Mouse (Mus musculus): ENCODE measurements around the gene Bco2. TPM values are rescaled to one million over a fixed set of nuclear protein-coding genes. Genes with fewer than 3 reads are reported as not detected.
A peak's percentile ranks its signal among the peaks of the same experiment; 100 is the strongest.

Gene Bco2
- polyA plus RNA-seq, 2 experiments from 2014 or later, result 0.15 to 2.1 TPM

- ATAC-seq, result no peak
Observed at GRCm38 (mm10) chr9:50515462-50515861, 39.5 kb downstream of the Bco2 start.

- ATAC-seq, result no peak
Observed at GRCm38 (mm10) chr9:50507570-50507969, 47.4 kb downstream of the Bco2 start.

- no peak for ATAC-seq
Observed at GRCm38 (mm10) chr9:50505405-50505804, 49.6 kb downstream of the Bco2 start.

- no peak for ATAC-seq
Observed at GRCm38 (mm10) chr9:50502949-50503348, 52.0 kb downstream of the Bco2 start.

- ATAC-seq, result peak; percentile 87
Observed at GRCm38 (mm10) chr9:50500974-50501501, 53.9 kb downstream of the Bco2 start.

GRCm38 (mm10) chr9:50500467-50500973 lies 54.5 kb downstream of the Bco2 start:
- no peak for ATAC-seq

GRCm38 (mm10) chr9:50499781-50500180 lies 55.2 kb downstream of the Bco2 start:
- no peak for ATAC-seq

- peak; percentile 15 for ATAC-seq
Observed at GRCm38 (mm10) chr9:50498815-50499214, 56.2 kb downstream of the Bco2 start.

GRCm38 (mm10) chr9:50497536-50497935 lies 57.4 kb downstream of the Bco2 start:
- ATAC-seq, result no peak

GRCm38 (mm10) chr9:50497076-50497475 lies 57.9 kb downstream of the Bco2 start:
- no peak for ATAC-seq

GRCm38 (mm10) chr9:50496546-50496945 lies 58.4 kb downstream of the Bco2 start:
- ATAC-seq, result no peak

GRCm38 (mm10) chr9:50496151-50496505 lies 58.9 kb downstream of the Bco2 start:
- ATAC-seq, result no peak

- no peak for ATAC-seq
Observed at GRCm38 (mm10) chr9:50495405-50496150, 59.4 kb downstream of the Bco2 start.

- ATAC-seq, result no peak
Observed at GRCm38 (mm10) chr9:50494311-50494710, 60.7 kb downstream of the Bco2 start, which contains the start of gene Plet1. TSS of gene Plet1 (plus strand) at chr9:50494525.

GRCm38 (mm10) chr9:50493777-50494176 lies 61.2 kb downstream of the Bco2 start:
- no peak for ATAC-seq

GRCm38 (mm10) chr9:50491531-50492045 lies 63.4 kb downstream of the Bco2 start:
- ATAC-seq, result no peak

- ATAC-seq, result no peak
Observed at GRCm38 (mm10) chr9:50490836-50491235, 64.1 kb downstream of the Bco2 start.

- no peak for ATAC-seq
Observed at GRCm38 (mm10) chr9:50485521-50485920, 69.5 kb downstream of the Bco2 start.

Other genes with a start within 250 kb of the Bco2 start
- 100 to 1,000 TPM; 144 to 743 TPM for gene Rpl10-ps3, start 210.2 kb downstream of the Bco2 start, polyA plus RNA-seq (2017; shearing (Covaris generic))
- gene Plet1, start 60.7 kb downstream of the Bco2 start, polyA plus RNA-seq (2017; shearing (Covaris generic)), result under 1 TPM in 1 of 2 experiments, not detected in 1; 0.48 TPM
- 100 to 1,000 TPM; 104 to 120 TPM for gene Pts, start 26.5 kb downstream of the Bco2 start, polyA plus RNA-seq (2017; shearing (Covaris generic))
- gene Il18, start 354 bp downstream of the Bco2 start, polyA plus RNA-seq (2017; shearing (Covaris generic)), result 1 to 10 TPM; 6.1 to 7.4 TPM
- gene Tex12, start 6.1 kb upstream of the Bco2 start, polyA plus RNA-seq (2017; shearing (Covaris generic)), result not detected
- 100 to 1,000 TPM; 152 to 183 TPM for gene Sdhd, start 48.6 kb upstream of the Bco2 start, polyA plus RNA-seq (2017; shearing (Covaris generic))
- 100 to 1,000 TPM in 1 of 2 experiments, 10 to 100 TPM in 1; 82.9 to 101 TPM for gene Timm8b, start 48.7 kb upstream of the Bco2 start, polyA plus RNA-seq (2017; shearing (Covaris generic))
- gene Pih1d2, start 62.1 kb upstream of the Bco2 start, polyA plus RNA-seq (2017; shearing (Covaris generic)), result under 1 TPM; 0.38 to 0.56 TPM
- gene Nkapd1, start 62.3 kb upstream of the Bco2 start, polyA plus RNA-seq (2017; shearing (Covaris generic)), result 10 to 100 TPM; 15.1 to 17.0 TPM
- 10 to 100 TPM; 13.4 to 13.6 TPM for gene Dlat, start 104.6 kb upstream of the Bco2 start, polyA plus RNA-seq (2017; shearing (Covaris generic))
- under 1 TPM in 1 of 2 experiments, not detected in 1; 0.19 TPM for gene Dixdc1, start 184.3 kb upstream of the Bco2 start, polyA plus RNA-seq (2017; shearing (Covaris generic))
- gene 2310030G06Rik, start 191.4 kb upstream of the Bco2 start, polyA plus RNA-seq (2017; shearing (Covaris generic)), result not detected
- not detected for gene Cryab, start 196.1 kb upstream of the Bco2 start, polyA plus RNA-seq (2017; shearing (Covaris generic))
- not detected for gene Hspb2, start 197.2 kb upstream of the Bco2 start, polyA plus RNA-seq (2017; shearing (Covaris generic))
- 10 to 100 TPM in 1 of 2 experiments, 1 to 10 TPM in 1; 6.5 to 17.9 TPM for gene Fdxacb1, start 213.1 kb upstream of the Bco2 start, polyA plus RNA-seq (2017; shearing (Covaris generic))
- gene Alg9, start 219.8 kb upstream of the Bco2 start, polyA plus RNA-seq (2017; shearing (Covaris generic)), result 1 to 10 TPM; 9.2 to 9.9 TPM
- gene 1110032A03Rik, start 220.3 kb upstream of the Bco2 start, polyA plus RNA-seq (2017; shearing (Covaris generic)), result 10 to 100 TPM; 18.2 to 23.2 TPM